ENCODE assay signal across 8 mouse cellular contexts in the genomic region with DNA sequence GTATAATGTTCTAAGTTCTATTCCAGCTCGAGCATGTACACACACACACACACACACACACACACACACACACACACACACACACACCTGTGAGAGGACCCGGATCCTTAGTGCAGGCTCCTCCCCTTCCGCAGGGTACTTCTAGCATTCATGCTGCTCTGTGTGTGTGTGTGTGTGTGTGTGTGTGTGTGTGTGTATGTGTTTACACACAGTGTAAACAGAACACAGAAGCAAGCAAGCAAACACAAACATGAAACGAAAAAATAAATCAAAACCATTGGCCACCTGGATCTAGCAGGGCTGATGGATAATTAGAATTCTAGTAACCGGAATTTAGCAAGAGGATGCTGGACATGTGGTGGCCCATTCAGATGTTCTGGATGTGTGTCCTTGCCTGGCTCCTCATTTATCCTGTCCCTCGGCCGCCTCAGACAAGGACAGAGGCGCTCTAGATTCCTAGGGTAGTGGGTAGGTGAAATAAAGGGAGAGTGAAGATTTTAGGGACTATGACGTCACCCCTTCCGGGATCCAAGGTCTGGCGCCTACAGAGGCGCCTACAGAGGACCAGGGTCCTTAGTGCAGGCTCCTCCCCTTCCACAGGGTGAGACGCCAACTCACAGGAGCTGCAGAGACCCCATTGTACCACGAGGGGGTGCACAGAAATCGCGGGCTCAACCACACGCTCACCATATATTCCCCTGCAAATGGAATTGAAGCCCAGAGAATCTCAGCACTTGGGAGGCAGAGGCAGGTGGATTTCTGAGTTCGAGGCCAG. TPM values are rescaled to one million over a fixed set of nuclear protein-coding genes. Genes with fewer than 3 reads are reported as not detected.
DNase-seq lines count a peak whose midpoint lies in the region; ATAC-seq lines count a peak whose summit lies in the region.

No protein-coding gene starts in this region.

- 0 out of 2 replicates have a peak, but pooled peaks cover 4% of the 10 kb centered on the region for H3K9me3 ChIP-seq in embryonic facial prominence, embryonic 10.5 days

- H3K27me3 ChIP-seq in embryonic facial prominence, embryonic 10.5 days (replicated peaks; ENCODE audit: low read depth, poor library complexity, severe bottlenecking) = peaks cover 53% of the 10 kb centered on the region

- DNase-seq in 3134 (ENCODE audit: extremely low read depth, insufficient read length, low spot score) (peak; percentile 50), liver (peak; percentile 74)
- DNase-seq in adrenal gland, adult 8-10 months = peak; percentile 75
- peak; percentile 89 for DNase-seq in embryonic facial prominence, embryonic 10.5 days (ENCODE audit: low spot score)
- DNase-seq in heart, adult 8-10 months (ENCODE audit: low spot score) = peak; percentile 80
- DNase-seq in kidney, adult 8-10 months = peak; percentile 58 to 73
- peak; percentile 66 to 72 for DNase-seq in spleen, postnatal 36 days (ENCODE audit: low spot score in 2 of 2)

- ATAC-seq in monocyte, adult 5-6 weeks (replicated peaks; ENCODE audit: insufficient number of reproducible peaks, low FRiP score, low TSS enrichment, poor library complexity, severe bottlenecking) = peak; percentile 85

- 28% methylated on average over 18 of the region's 18 CpGs for WGBS in embryonic facial prominence, embryonic 10.5 days

- H3K36me3 ChIP-seq in embryonic facial prominence, embryonic 10.5 days (replicated peaks) = no peaks in the 10 kb centered on the region

- H3K4me1 ChIP-seq in embryonic facial prominence, embryonic 10.5 days = peaks cover 43% of the 10 kb centered on the region

- H3K4me3 ChIP-seq in embryonic facial prominence, embryonic 10.5 days = no peak overlapping the region

- no peak overlapping the region for H3K27ac ChIP-seq in embryonic facial prominence, embryonic 10.5 days (replicated peaks)

RNA-seq across cellular contexts. Expression of gene Pnmal2, which starts 6.6 kb away (rescaled TPM):
- total RNA-seq in adrenal gland, adult 8-10 months (2022) = 10 to 100 TPM; 35.2 to 71.0 (median 48.2) TPM
- 2.9 and 4.6 TPM in 2 replicates for polyA plus RNA-seq in embryonic facial prominence, embryonic 10.5 days (2016; fragmentation: Nextera tagmentation; extraction: Ambion mirVana)
- 1 to 10 TPM; 3.5 to 4.9 (median 4.3) TPM for total RNA-seq in heart, adult 8-10 months (2022)
- total RNA-seq in monocyte, adult 5-6 weeks (2017) = 0.10 TPM in 1 of 3 replicates, not detected in the others

RNA-seq across cellular contexts. Expression of gene Pnmal1, which starts 8.4 kb away (rescaled TPM):
- total RNA-seq in adrenal gland, adult 8-10 months (2022) = 1 to 10 TPM; 6.4 to 9.3 (median 7.3) TPM
- 3.4 and 4.0 TPM in 2 replicates for polyA plus RNA-seq in embryonic facial prominence, embryonic 10.5 days (2016; fragmentation: Nextera tagmentation; extraction: Ambion mirVana)
- total RNA-seq in heart, adult 8-10 months (2022) = not detected
- total RNA-seq in monocyte, adult 5-6 weeks (2017) = not detected in 3 replicates

RNA-seq across cellular contexts. Expression of gene Calm3, which starts 27.1 kb away (rescaled TPM):
- total RNA-seq in adrenal gland, adult 8-10 months (2022) = 100 to 1,000 TPM; 278 to 314 (median 294) TPM
- polyA plus RNA-seq in embryonic facial prominence, embryonic 10.5 days (2016; fragmentation: Nextera tagmentation; extraction: Ambion mirVana) = 121 and 126 TPM in 2 replicates
- 100 to 1,000 TPM; 153 to 208 (median 191) TPM for total RNA-seq in heart, adult 8-10 months (2022)
- total RNA-seq in monocyte, adult 5-6 weeks (2017) = 169 to 298 TPM (median 195 TPM) in 3 replicates

RNA-seq across cellular contexts. Expression of gene Gm42372, which starts 31.8 kb away (rescaled TPM):
- 1 to 10 TPM; 2.3 to 3.1 (median 2.7) TPM for total RNA-seq in adrenal gland, adult 8-10 months (2022)
- 0.59 and 0.86 TPM in 2 replicates for polyA plus RNA-seq in embryonic facial prominence, embryonic 10.5 days (2016; fragmentation: Nextera tagmentation; extraction: Ambion mirVana)
- total RNA-seq in heart, adult 8-10 months (2022) = not detected
- 0.49 to 0.75 TPM (median 0.67 TPM) in 3 replicates for total RNA-seq in monocyte, adult 5-6 weeks (2017)

RNA-seq across cellular contexts. Expression of gene Ccdc8, which starts 41.5 kb away (rescaled TPM):
- total RNA-seq in adrenal gland, adult 8-10 months (2022) = 10 to 100 TPM; 22.0 to 47.8 (median 30.0) TPM
- 10.5 and 11.9 TPM in 2 replicates for polyA plus RNA-seq in embryonic facial prominence, embryonic 10.5 days (2016; fragmentation: Nextera tagmentation; extraction: Ambion mirVana)
- total RNA-seq in heart, adult 8-10 months (2022) = 1 to 10 TPM; 3.2 to 5.1 (median 4.5) TPM
- 0.10 to 0.38 TPM in 2 of 3 replicates, not detected in the other for total RNA-seq in monocyte, adult 5-6 weeks (2017)

Comparison
In these comparisons a context has a peak if more than half of its experiments do, and no peak if none do; other contexts are left out.
1. RNA of gene Pnmal2, which starts 6.6 kb away (total RNA-seq): 35.2 to 71.0 TPM in adrenal gland, adult 8-10 months; 3.5 to 4.9 TPM in heart, adult 8-10 months and 0.10 TPM in monocyte, adult 5-6 weeks; every median in the first group is over 4 times any median in the second.
2. Peak in every context shown above with its lines, with median percentiles within 50 percentile points of each other: DNase-seq.